Mouse (Mus musculus) midbrain, embryonic 11.5 days (tissue): Measurements from ENCODE around the gene Melk. TPM values are rescaled to one million over a fixed set of nuclear protein-coding genes. Genes with fewer than 3 reads are reported as not detected.
A peak's percentile ranks its signal among the peaks of the same experiment; 100 is the strongest.

Experiments used
- ATAC-seq: fragments of 200-750 bp; cut with Nextera tagmentation; 2 replicates; pipeline ENCODE4 v1.8.0; 2017; ENCODE audit warnings: moderate TSS enrichment, moderate library complexity; ENCODE audit not compliant: low FRiP score
- DNase-seq: peaks from one replicate; pipeline ENCODE4 v3.0.0; 2015; ENCODE audit warnings: low spot score; ENCODE audit errors: missing footprints
- H3K27ac ChIP-seq: fragments of 300-500 bp; sonication (generic); 2 replicates; pipeline ENCODE4 v1.5.1; 2014; ENCODE audit warnings: low read depth, low read length
- H3K27me3 ChIP-seq: fragments of 300-500 bp; sonication (generic); 2 replicates; pipeline ENCODE4 v1.6.1; 2014; ENCODE audit warnings: mild to moderate bottlenecking, low read length, moderate library complexity, mixed read lengths; ENCODE audit not compliant: control insufficient read depth, insufficient read depth
- H3K36me3 ChIP-seq: fragments of 300-500 bp; sonication (generic); 2 replicates; pipeline ENCODE4 v1.6.1; 2014; ENCODE audit warnings: mild to moderate bottlenecking, low read length, moderate library complexity, mixed read lengths; ENCODE audit not compliant: control insufficient read depth, insufficient read depth
- H3K4me1 ChIP-seq: fragments of 300-500 bp; sonication (generic); 2 replicates; pipeline ENCODE4 v1.6.1; 2014; ENCODE audit warnings: low read length; ENCODE audit not compliant: control insufficient read depth, insufficient read depth
- H3K4me2 ChIP-seq: fragments of 300-500 bp; sonication (generic); 2 replicates; pipeline ENCODE4 v1.6.1; 2014; ENCODE audit warnings: mild to moderate bottlenecking, moderate library complexity
- H3K4me3 ChIP-seq: fragments of 300-500 bp; sonication (generic); 2 replicates; pipeline ENCODE4 v1.5.1; 2014; ENCODE audit warnings: low read depth, low read length
- H3K9ac ChIP-seq: fragments of 300-500 bp; sonication (generic); 2 replicates; pipeline ENCODE4 v1.6.1; 2014; ENCODE audit warnings: low read length
- H3K9me3 ChIP-seq: fragments of 300-500 bp; sonication (generic); 2 replicates; pipeline ENCODE4 v1.6.1; 2016; ENCODE audit warnings: low read length; ENCODE audit not compliant: control insufficient read depth
- WGBS: fragments of 180-500 bp; shearing (Covaris S2); extraction: QIAGEN DNeasy Blood & Tissue Kit; methylation state at CpG from one replicate; pipeline ENCODE4 v1.1.7; 2014; 5-methylcytosine and 5-hydroxymethylcytosine counted together
- polyA plus RNA-seq: library from polyadenylated mRNA; unstranded; fragments of >200 nt; fragmentation: Nextera tagmentation; extraction: Ambion mirVana; gene quantifications from 2 replicates; pipeline ENCODE4 v1.2.1, GENCODE M21; 2014

The Melk gene
- polyA plus RNA-seq, 1 experiment from 2014 or later = 71.6 TPM

DNA sequence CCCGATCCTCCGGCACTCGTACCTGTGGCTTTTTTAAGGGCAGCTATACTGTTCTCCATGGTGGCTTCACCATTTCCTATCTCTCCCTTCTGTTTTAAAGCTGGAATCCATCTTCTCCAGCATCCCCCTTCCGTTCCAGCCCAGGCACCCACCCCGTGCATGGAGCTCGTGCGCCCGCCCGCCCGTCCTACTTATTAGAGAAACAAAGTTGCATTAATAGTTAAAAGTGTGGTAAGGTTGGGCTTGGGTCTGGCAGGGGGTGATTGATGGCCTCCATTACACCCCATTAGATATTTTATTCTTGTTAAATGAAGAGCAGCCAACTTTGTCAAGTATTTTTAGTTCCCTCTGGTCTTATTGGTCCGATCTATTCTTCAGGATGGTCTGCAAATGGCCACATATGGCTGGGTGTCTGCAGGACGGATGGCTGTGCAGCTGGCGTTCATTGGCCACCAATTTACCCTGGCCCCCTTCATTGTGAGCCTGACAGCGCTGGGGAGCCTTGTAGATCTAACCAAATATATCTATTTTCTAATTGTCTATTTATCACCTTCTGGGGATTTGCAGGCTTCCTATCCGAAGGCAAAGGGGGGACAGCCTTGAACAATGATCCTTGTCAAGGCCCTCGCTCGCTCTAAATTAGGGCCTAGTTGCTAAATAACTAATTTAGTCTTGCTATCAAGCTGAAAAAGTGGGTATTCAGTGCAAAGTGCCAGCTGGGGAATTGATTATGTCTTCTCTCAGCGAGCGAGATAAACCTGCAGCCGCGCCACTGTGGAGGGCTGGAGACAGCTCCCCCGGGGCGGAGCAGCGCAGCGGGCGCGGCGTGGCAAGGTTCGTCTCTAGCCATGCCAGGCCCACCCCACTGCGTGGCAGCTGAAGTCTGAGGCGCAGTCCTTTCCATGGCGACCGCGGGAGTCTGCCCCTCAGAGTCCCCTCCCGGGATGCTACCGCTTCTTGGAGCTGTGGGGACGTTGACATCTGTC, 91.8 kb downstream of the Melk start:
- no peaks in the 10 kb centered on the region for H3K9me3 ChIP-seq
- no peak overlapping the region for H3K4me2 ChIP-seq
- WGBS = 86% methylated on average over 34 of the region's 37 CpGs
- DNase-seq = no peak
- H3K27me3 ChIP-seq = no peaks in the 10 kb centered on the region
- no peak for ATAC-seq
- no peak overlapping the region for H3K27ac ChIP-seq
- H3K4me3 ChIP-seq = no peak overlapping the region
- no peaks in the 10 kb centered on the region for H3K4me1 ChIP-seq
- H3K9ac ChIP-seq = no peak overlapping the region
- no peaks in the 10 kb centered on the region for H3K36me3 ChIP-seq

DNA sequence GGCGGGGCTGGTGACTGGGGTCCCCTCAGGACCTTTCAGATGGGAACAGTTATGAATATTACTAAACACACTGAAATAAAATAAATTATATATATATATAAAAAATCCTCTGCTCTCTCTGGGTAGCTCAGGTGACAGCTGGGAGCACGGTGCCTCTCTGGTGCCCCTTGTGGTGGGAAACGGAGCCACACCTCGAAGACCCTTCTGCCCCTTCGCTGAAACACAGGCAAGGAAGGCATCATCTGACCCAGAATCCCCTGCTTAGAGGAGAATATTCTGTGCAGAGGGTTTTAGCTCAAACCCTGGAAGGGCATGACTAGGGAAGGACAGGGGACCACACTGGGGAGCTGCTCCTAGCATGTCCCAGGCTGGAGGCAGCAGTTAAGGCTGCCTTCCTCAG, 101.9 kb downstream of the Melk start:
- ATAC-seq = no peak
- DNase-seq = peak; percentile 97
- no peak overlapping the region for H3K9ac ChIP-seq

GRCm38 (mm10) chr4:44404487-44404886, 103.8 kb downstream of the Melk start:
- H3K27ac ChIP-seq = no peak overlapping the region
- H3K4me2 ChIP-seq = no peak overlapping the region
- no peaks in the 10 kb centered on the region for H3K27me3 ChIP-seq
- no peak overlapping the region for H3K4me3 ChIP-seq
- no peak for DNase-seq
- WGBS = 82% methylated on average over 5 of the region's 5 CpGs
- no peaks in the 10 kb centered on the region for H3K4me1 ChIP-seq
- no peaks in the 10 kb centered on the region for H3K36me3 ChIP-seq
- no peak overlapping the region for H3K9ac ChIP-seq
- H3K9me3 ChIP-seq = no peaks in the 10 kb centered on the region
- ATAC-seq = no peak

More for the DNA sequence above, 101.9 kb downstream of the Melk start:
- H3K4me3 ChIP-seq = no peak overlapping the region
- H3K4me1 ChIP-seq = no peaks in the 10 kb centered on the region
- H3K4me2 ChIP-seq = no peak overlapping the region
- H3K27me3 ChIP-seq = no peaks in the 10 kb centered on the region
- 9% methylated on average over 5 of the region's 5 CpGs for WGBS
- no peaks in the 10 kb centered on the region for H3K36me3 ChIP-seq
- H3K27ac ChIP-seq = no peak overlapping the region
- H3K9me3 ChIP-seq = no peaks in the 10 kb centered on the region

Other genes starting within 250 kb of the Melk start
- 15.1 and 18.1 TPM in 2 replicates for gene Gne, start 216.7 kb upstream of the Melk start, polyA plus RNA-seq
- 52.4 and 56.6 TPM in 2 replicates for gene Rnf38, start 67.1 kb upstream of the Melk start, polyA plus RNA-seq